Mouse (Mus musculus) megakaryocyte, embryonic 14.5 days (primary cell): Measurements from ENCODE around the gene Hook2.

ENCODE experiments used
- FLI1 ChIP-seq: IDR thresholded peaks from 2 replicates; pipeline ENCODE4 v1.6.1; 2012; ENCODE audit warnings: low read length, inconsistent platforms, mixed read lengths
- GATA1 ChIP-seq: IDR thresholded peaks from 3 replicates; pipeline ENCODE4 v1.6.1; 2012; ENCODE audit warnings: mixed read lengths, low read length, inconsistent platforms, borderline replicate concordance

DNA sequence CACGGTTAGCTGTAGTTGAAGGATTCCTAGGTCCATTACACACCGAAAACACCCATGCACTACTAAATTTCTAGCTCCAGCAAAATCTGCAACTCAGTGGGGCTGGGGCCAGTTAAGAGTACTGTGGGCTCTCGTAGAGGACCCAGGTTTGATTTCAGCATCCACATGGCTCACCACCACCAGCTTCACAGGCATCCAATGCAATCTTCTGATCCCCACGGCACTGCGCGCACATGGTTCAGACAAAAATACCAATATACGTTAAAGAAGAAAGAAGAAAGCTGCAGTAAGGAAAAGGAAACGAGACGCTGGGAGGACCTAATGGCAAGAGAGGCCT lies 45.9 kb downstream of the Hook2 start:
- TF ChIP-seq GATA1: no peak
- TF ChIP-seq FLI1: no peak
